Mouse (Mus musculus) right cerebral cortex, postnatal 14 days (tissue): ENCODE results near the gene Usp16.
"Not testable (repeated sequence)": the region's sequence is repeated elsewhere in the genome, so short reads cannot be mapped to it uniquely, and the experiment has no call there.

Experiments used
- DNase-seq: peaks from one replicate; pipeline ENCODE4 v3.0.0; 2022

Gene Usp16

DNA sequence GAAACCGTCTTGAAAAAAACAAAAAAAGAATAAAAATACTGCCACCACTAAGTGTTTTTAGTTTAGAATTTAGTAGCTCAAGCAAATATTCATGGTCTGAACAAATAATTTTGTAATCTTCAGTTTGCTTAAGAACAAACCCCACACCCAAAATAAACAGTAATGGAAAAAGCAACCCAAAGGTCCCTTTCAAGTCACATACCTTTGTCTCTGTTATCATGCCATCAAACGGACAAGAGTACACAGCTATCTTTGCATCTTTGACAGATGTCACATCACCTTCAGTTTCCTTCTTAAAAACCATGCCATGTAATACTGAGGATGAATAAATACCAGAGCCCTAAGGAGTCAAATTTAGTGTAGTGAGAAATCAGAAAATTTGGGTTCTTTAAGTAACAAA is 34.1 kb downstream of the Usp16 start:
- DNase-seq: no peak

GRCm38 (mm10) chr16:87492191-87492792 is 37.8 kb downstream of the Usp16 start:
- not testable (repeated sequence) for DNase-seq

DNA sequence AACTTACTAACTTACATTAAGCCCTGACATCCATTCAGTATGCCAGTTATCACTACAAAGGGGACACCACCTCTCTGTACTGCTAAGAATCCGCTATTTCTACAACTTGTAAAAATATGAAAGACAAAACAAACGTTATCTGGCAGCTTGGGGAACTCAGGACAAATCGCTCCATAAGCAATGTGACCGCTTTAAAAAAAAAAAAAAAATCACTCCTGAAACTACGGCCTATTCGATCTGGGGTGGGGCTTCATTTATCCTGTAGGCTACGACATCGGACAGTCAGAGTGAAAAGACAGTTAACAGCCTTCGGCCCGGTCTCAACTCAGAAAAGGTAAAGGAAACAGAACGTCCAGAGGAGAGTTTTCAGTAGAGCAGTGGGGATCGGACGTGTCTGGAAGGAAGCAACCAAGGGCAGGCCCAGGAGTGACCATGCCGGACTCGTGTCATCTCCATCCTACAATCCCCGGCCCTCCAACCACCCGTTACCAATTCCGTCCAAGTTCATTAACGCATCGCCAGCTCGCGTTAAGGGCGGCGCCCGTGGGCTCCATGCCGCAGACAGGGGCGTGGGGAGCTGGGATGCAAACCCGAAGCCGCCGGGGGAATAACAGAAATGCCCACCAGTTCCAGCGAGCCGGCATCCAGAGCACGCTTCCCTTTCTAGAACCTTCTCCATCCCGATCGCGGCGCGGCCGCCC is 40.6 kb downstream of the Usp16 start:
- DNase-seq: peak; percentile 16

GRCm38 (mm10) chr16:87495716-87496447 is 41.4 kb downstream of the Usp16 start, which contains the start of gene Cct8:
Cct8 (minus strand) TSS chr16:87495873.
- peak; percentile 96 for DNase-seq

DNA sequence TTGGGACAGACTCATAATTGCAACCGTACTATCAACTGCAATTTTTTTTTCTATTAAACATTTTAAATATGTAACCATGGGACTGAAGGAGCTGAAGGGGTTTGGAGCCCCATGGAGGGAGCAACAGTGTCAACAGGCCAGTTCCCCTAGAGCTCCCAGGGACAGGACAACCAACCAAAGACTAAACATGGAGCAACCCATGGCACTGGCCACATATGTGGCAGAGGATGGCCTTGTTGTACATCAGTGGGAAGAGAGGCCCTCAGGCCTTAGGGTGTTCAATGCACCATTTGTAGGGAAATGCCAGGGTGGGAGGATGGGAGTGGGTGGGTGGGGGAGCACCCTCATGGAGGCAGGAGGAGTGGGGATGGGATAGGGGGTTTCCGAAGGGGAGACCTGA is 42.2 kb downstream of the Usp16 start:
- DNase-seq: no peak

DNA sequence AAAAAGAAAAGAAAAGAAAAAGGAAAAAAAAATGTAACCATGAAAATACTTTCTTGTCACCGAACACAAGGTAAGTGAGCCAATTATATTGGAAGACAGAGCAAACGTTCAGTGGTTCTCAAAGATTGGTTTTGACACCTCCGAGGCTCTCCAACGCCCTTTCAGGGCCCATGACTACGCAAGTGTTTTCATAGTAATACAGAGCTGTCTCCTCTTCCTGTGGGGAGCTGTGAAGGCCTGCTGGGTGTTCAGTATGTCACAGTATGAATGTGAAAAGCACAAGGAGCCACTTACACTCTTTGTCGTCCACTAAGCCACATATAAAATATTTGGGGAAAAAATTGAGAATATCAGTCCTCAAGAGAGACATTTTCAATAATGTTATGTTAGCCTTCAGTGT is 42.7 kb downstream of the Usp16 start:
- DNase-seq: no peak

DNA sequence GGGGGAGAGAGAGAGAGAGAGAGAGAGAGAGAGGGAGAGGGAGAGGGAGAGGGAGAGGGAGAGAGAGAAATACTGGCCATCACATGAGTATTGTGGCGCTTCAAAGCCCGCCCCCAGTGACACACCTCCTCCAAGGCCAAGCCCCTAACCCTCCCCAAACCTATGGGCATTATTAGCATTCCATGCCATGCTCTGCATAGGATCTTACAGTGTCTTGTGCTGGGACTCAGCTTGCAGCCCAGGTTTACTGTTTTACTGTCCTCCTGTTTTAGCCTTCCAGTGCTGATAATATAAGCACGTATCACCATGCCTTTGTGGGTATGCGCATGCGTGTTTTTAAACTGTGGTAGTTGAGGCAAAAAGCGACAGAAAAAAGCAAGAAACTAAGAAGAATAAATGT is 45.1 kb downstream of the Usp16 start:
- DNase-seq: no peak

DNA sequence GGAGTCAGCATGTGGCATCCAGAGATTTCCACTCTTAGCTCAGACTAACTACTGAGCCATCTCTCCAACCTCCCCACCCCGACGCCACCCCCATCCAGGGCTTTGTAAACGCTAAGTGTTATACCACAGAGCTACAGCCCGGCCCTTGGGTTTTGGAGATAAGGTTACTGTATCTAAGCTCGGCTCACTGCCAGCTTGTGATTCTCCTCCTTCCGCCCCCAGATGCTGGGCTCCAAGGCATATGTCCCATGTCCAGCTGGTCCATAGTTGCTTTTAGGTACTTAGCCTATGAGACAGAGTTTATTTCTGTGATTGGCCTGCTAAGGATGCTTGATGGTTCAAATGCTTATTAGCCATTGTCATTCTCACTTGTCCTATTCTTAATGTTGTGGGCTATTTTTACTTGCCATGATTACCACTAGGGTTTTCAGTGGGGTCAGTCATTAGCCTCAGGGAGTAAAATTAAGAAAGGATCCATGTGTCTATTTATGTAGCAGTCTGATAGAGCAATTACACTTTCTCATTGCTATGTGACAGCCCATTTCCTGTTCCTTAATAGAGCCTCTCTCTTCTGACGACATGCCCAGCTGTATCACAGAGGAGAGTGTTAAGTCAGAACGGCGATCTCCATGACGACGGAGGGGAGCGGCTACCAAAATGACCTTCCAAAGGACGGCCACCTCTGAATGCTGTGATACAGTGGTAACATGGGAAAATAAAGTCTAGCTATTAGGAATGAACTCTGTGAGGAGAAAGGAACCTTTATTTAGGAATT is 47.0 kb downstream of the Usp16 start:
- peak; percentile 23 for DNase-seq

DNA sequence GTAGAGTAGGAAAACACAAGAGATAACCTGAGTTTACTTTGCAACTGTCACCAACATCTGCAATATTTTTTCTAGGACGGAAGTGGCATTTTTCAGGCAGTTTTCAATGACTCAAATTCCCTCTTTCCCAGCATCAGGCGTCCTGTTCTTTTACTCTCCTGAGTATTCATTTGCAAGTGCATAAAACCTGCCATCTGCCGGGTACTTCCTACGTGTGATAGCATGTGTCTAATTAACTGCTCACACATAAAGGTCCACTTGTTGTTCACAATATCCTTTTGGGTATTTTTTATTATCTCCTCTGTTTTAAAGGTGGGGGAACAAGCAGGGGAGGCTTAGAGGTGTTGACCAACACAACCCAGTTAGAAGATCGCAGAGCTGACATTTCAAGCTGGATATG is 57.2 kb downstream of the Usp16 start:
- no peak for DNase-seq

DNA sequence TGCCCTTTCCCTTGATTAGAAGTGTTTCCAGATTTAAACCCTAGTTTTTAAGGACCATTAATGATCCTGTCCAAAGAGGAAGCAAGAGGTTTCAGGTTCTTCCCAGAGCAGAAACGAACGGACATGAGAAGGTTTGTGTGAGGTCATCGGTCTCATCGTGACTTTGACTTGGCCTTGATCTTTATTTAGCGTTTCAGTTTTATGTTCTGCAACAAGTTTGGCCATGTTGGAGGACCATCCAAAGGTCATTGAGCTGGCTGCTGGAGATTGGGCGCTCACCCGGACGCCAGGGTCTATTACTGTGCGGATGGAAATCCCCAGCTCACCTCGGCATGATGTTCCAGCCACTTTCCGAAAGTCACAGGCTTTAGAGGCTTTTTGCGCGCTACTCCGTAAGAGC is 57.8 kb downstream of the Usp16 start:
- DNase-seq: no peak

- DNase-seq: no peak
Measured at GRCm38 (mm10) chr16:87524228-87524627, 69.7 kb downstream of the Usp16 start.

DNA sequence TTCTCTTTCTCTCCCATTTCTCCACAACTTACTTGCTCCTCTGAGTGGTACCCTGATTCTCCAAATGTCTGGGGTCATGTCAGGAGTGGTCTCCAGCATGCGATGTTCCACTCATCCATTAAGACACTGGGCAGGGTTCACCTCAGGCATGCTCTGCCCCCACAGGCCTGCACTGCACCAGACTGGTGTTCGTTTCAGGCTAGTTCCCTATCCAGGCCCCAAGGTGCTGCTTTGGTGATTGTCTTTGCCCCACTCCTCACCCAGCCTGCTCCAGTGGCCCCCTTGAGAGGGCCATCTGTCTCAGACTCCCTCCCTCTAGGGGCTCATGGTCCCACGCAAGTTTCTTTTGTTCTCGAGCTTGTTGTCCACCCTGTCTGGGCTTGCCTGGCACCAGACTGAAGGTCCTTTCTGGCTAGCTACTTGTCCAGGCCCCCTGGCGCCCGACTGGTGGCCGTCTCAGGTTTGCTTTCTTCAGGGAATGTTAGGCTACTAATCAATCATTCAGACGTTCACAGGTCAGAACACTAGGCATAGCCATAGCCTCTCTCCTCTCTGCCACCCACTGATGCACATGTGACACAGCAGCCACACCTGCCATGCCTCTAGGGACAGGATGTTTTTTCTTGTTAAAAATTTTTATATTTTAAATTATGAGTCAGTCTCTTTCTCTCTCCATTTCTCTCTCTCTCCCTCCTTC is 73.2 kb downstream of the Usp16 start:
- no peak for DNase-seq

DNA sequence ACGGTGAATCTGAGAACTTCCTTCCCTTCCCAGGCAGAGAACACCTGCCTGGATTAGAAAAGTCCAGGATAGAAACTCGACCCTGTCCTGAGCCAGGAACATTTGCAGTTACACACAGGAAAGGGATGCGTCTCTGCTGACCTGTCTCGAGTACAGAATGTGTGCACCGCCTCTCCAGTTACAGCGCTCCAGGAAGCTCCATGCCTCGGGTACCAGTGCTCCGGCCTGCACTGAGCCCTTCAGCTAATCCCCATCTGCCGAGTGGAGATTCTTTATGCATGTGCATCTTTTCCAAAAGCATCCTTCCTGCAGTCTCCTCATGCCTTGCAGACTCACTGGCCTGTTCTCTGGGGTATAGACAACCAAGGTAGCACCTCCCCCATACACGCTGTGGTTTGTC is 74.3 kb downstream of the Usp16 start:
- no peak for DNase-seq
